Mouse (Mus musculus) mature B cell (primary cell): ENCODE results near the gene Btaf1.

Experiments
- in situ Hi-C: fragments of 300-500 bp; cut with MboI; formaldehyde crosslinking; loops from 2 replicates; pipeline ENCODE4 v1.14.3; 2019

Btaf1 gene

GRCm38 (mm10) chr19:36925671-36926552 is at the start of gene Btaf1:
Gene Btaf1 (plus strand): TSS chr19:36926079.
- in situ Hi-C loops: loop anchor here (5.0 kb wide), 1 partner anchor 446 kb away; no protein-coding TSS in a partner anchor

- in situ Hi-C loops: no loop called here
Observed at GRCm38 (mm10) chr19:36877329-36877728, 48.5 kb upstream of the Btaf1 start.

- in situ Hi-C loops: no loop called here
Observed at GRCm38 (mm10) chr19:36878743-36879495, 47.0 kb upstream of the Btaf1 start.

- in situ Hi-C loops: no loop called here
Observed at GRCm38 (mm10) chr19:36883119-36883518, 42.8 kb upstream of the Btaf1 start.

GRCm38 (mm10) chr19:36886316-36886715 is 39.6 kb upstream of the Btaf1 start:
- in situ Hi-C loops: no loop called here

- in situ Hi-C loops: no loop called here
Observed at GRCm38 (mm10) chr19:36887706-36888105, 38.2 kb upstream of the Btaf1 start.

GRCm38 (mm10) chr19:36891746-36892145 is 34.1 kb upstream of the Btaf1 start:
- in situ Hi-C loops: no loop called here

- in situ Hi-C loops: no loop called here
Observed at GRCm38 (mm10) chr19:36896791-36897569, 28.9 kb upstream of the Btaf1 start.

GRCm38 (mm10) chr19:36897778-36898177 is 28.1 kb upstream of the Btaf1 start:
- in situ Hi-C loops: no loop called here

GRCm38 (mm10) chr19:36903377-36903776 is 22.5 kb upstream of the Btaf1 start:
- in situ Hi-C loops: no loop called here

GRCm38 (mm10) chr19:36904211-36905007 is 21.5 kb upstream of the Btaf1 start:
- in situ Hi-C loops: no loop called here

GRCm38 (mm10) chr19:36909150-36909549 is 16.7 kb upstream of the Btaf1 start:
- in situ Hi-C loops: no loop called here

GRCm38 (mm10) chr19:36909676-36910292 is 16.1 kb upstream of the Btaf1 start:
- in situ Hi-C loops: no loop called here

GRCm38 (mm10) chr19:36910424-36911045 is 15.3 kb upstream of the Btaf1 start:
- in situ Hi-C loops: no loop called here

- in situ Hi-C loops: no loop called here
Observed at GRCm38 (mm10) chr19:36913064-36913463, 12.8 kb upstream of the Btaf1 start.

GRCm38 (mm10) chr19:36916206-36916605 is 9.7 kb upstream of the Btaf1 start:
- in situ Hi-C loops: no loop called here

GRCm38 (mm10) chr19:36916876-36917389 is 8.9 kb upstream of the Btaf1 start:
- in situ Hi-C loops: no loop called here

GRCm38 (mm10) chr19:36918441-36919301 is 7.2 kb upstream of the Btaf1 start:
- in situ Hi-C loops: no loop called here

- in situ Hi-C loops: no loop called here
Observed at GRCm38 (mm10) chr19:36919466-36919865, 6.4 kb upstream of the Btaf1 start, which contains the start of gene Fgfbp3. Gene Fgfbp3 (minus strand): TSS chr19:36919615.
